Mouse (Mus musculus): ENCODE data around the gene Snapc5. TPM values are rescaled to one million over a fixed set of nuclear protein-coding genes. Genes with fewer than 3 reads are reported as not detected.
"Not testable (repeated sequence)": the region's sequence is repeated elsewhere in the genome, so short reads cannot be mapped to it uniquely, and the experiment has no call there.

The Snapc5 gene
- total RNA-seq, 2 experiments from 2014 or later: 17.4 to 17.5 TPM

- DNase-seq: not testable (repeated sequence)
These were observed 19.8 kb downstream of the Snapc5 start for GRCm38 (mm10) chr9:64198763-64199418.

- DNase-seq: no peak
These were observed 20.8 kb downstream of the Snapc5 start for GRCm38 (mm10) chr9:64199897-64200296.

GRCm38 (mm10) chr9:64202331-64202730, 23.3 kb downstream of the Snapc5 start:
- DNase-seq: no peak

- DNase-seq: no peak
These were observed 23.8 kb downstream of the Snapc5 start for GRCm38 (mm10) chr9:64202866-64203265.

GRCm38 (mm10) chr9:64207509-64208084, 28.5 kb downstream of the Snapc5 start:
- no peak for DNase-seq

GRCm38 (mm10) chr9:64214452-64214851, 35.4 kb downstream of the Snapc5 start:
- DNase-seq: no peak

GRCm38 (mm10) chr9:64216090-64216489, 37.0 kb downstream of the Snapc5 start:
- no peak for DNase-seq

GRCm38 (mm10) chr9:64216641-64217040, 37.6 kb downstream of the Snapc5 start:
- DNase-seq: no peak

GRCm38 (mm10) chr9:64217887-64218286, 38.8 kb downstream of the Snapc5 start:
- no peak for DNase-seq

- no peak for DNase-seq
These were observed 40.2 kb downstream of the Snapc5 start for GRCm38 (mm10) chr9:64219305-64219704.

- no peak for DNase-seq
These were observed 40.8 kb downstream of the Snapc5 start for GRCm38 (mm10) chr9:64219772-64220420.

GRCm38 (mm10) chr9:64220603-64221002, 41.5 kb downstream of the Snapc5 start:
- no peak for DNase-seq

GRCm38 (mm10) chr9:64221480-64221879, 42.4 kb downstream of the Snapc5 start:
- DNase-seq: no peak

GRCm38 (mm10) chr9:64222098-64222497, 43.0 kb downstream of the Snapc5 start:
- no peak for DNase-seq

GRCm38 (mm10) chr9:64225805-64226204, 46.7 kb downstream of the Snapc5 start:
- no peak for DNase-seq

- no peak for DNase-seq
These were observed 48.7 kb downstream of the Snapc5 start for GRCm38 (mm10) chr9:64227736-64228135.

- no peak for DNase-seq
These were observed 49.9 kb downstream of the Snapc5 start for GRCm38 (mm10) chr9:64228972-64229371.

GRCm38 (mm10) chr9:64231171-64231570, 52.1 kb downstream of the Snapc5 start:
- no peak for DNase-seq

- no peak for DNase-seq
These were observed 52.6 kb downstream of the Snapc5 start for GRCm38 (mm10) chr9:64231674-64232073.

- peak; percentile 45 for DNase-seq
These were observed 53.3 kb downstream of the Snapc5 start for GRCm38 (mm10) chr9:64232257-64232957.
